Mouse (Mus musculus): ENCODE measurements at regions not wholly inside any gene's neighbourhood (a gene's known extent, or its start where the extent isn't known, plus 50 kb on each side); places are given as distances from the start of the nearest gene placed in this dataset.
"Not testable (repeated sequence)": the region's sequence is repeated elsewhere in the genome, so short reads cannot be mapped to it uniquely, and the experiment has no call there.

GRCm38 (mm10) chr13:18651658-18652057 lies 65.4 kb upstream of the Vps41 start:
- DNase-seq (ENCODE audit: inconsistent ontology term), result no peak

- DNase-seq (ENCODE audit: inconsistent ontology term), result no peak
Measured at GRCm38 (mm10) chr13:18614763-18615616, 102.1 kb upstream of the Vps41 start.

GRCm38 (mm10) chr13:18580718-18581550 lies 136.2 kb upstream of the Vps41 start:
- no peak for DNase-seq (ENCODE audit: inconsistent ontology term)

DNA sequence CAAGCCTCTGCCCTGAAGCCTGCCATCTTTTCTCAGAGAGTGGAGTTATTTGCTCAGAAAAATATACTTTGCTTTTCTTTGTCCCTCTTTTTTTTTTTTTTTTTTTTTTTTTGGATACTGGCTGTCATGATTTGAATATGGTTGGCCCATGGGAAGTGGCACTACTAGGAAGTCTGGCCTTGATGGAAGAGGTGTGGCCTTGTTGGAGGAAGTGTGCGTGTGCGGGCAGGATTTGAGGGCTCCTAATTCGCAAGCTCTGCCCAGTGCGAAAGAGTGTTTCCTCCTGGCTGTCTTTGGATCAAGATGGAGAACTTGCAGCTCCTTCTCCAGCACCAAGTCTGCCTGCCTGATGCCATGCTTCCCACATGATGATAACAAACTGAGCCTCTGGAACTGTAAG lies 141.1 kb upstream of the Vps41 start:
- no peak for DNase-seq (ENCODE audit: inconsistent ontology term)

DNA sequence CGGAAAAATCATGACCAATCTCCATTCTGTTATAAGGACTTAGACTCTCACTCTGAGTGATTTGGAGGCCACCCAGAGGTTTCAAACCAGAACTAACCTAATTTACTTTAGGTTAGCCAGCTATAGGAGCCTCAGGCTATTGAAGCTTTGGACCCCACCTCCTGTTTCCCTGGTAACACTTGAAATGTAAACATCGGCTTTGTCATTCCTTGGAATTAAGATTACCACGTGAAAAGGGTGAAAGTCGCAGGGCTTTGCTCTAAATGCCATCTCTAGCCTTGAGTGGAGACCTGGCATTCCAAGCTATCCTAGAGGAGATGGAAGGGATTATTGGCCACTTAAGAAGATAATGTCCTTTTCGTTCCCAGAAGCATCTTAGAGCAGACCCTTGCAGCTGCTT lies 141.5 kb upstream of the Vps41 start:
- no peak for DNase-seq (ENCODE audit: inconsistent ontology term)

- DNase-seq (ENCODE audit: inconsistent ontology term), result not testable (repeated sequence)
Measured at GRCm38 (mm10) chr13:18542032-18542431, 144.5 kb upstream of the Pou6f2 start.

DNA sequence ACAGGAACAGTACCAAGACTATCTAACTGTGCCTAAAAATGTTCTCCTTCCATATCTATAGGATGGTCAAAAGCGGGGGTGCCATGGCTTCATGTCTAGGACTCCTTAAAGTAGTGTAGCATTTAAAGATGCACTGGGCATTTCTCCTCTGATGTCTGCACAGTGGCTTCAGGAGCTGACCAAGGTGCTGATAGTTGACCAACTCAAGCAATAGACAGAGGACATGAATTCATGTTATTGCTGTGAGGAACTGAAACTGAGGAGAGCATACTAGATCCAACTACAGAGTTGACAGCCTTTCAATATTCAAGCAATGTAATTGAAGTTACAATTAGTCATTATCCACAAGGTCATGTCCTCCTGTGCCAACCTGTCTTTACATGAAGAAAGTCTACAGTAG lies 133.0 kb upstream of the Pou6f2 start:
- DNase-seq (ENCODE audit: inconsistent ontology term), result peak; percentile 3

DNA sequence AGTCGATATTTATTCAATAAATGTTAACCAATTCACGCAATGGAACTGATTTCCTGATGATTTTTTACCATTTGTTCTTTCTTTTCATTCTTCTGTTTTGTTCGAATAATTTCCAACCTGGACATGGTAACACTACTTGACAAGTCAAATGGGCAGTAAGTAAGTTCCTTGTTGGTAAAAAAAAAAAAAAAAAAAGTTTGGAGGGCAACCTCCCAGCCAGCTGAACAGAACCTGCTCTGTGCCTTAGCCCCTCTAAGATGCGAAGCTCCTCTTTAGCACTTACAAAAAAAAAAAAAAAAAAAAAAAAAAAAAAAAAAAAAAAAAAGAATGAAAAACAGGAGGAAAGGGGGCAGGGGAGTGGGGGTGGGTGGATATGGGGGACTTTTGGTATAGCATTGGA lies 100.7 kb upstream of the Pou6f2 start:
- DNase-seq (ENCODE audit: inconsistent ontology term), result peak; percentile 3

DNA sequence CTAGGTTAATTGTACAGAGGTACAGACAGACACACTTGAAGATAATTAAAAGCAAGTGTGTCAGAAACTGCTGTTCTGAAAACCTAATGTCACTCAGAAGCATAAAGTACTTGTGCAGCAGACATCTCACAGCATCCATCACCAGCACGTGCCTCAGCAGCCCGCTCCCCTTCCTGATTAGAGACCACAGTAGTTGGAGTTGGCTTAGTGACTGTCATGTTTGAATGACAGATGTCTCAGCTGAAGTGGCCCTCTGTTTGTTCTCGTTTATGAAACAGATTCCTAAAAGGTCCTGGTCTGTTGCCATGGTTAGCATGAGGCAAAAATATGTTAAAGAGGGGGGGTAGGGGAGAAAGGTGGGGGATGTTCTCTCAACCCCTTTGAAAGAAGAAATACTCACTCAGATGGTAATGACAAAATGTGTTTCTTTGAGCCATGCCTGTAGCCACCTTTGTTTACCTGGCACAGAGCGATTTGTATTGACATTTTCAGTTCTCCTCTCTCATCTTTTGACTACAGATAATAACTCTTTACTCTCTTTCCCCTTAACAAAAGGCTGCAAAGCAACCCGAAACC lies 100.2 kb upstream of the Pou6f2 start:
- no peak for DNase-seq (ENCODE audit: inconsistent ontology term)

- no peak for DNase-seq (ENCODE audit: inconsistent ontology term)
Measured at GRCm38 (mm10) chr13:18495021-18495811, 97.7 kb upstream of the Pou6f2 start.

GRCm38 (mm10) chr13:18485785-18486184 lies 88.3 kb upstream of the Pou6f2 start:
- DNase-seq (ENCODE audit: inconsistent ontology term), result not testable (repeated sequence)

DNA sequence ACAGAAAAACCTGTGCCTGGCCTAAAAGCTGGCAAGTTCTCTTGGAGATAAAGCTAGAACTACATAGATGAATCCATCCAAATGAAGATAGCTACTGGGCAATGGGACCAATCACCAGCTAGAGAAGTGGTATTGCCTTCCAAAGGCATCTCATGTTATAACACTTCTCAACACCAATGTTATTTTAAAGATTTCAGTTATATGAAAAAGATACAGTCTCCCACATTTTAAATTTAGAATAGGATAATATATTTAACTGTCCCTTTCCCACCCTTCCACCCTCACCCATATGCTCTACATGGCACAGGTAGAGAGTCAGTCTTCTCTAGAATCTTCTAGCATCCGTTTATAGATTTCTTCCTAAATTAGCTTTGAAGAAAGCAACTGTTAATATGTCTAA lies 87.6 kb upstream of the Pou6f2 start:
- DNase-seq (ENCODE audit: inconsistent ontology term), result no peak

DNA sequence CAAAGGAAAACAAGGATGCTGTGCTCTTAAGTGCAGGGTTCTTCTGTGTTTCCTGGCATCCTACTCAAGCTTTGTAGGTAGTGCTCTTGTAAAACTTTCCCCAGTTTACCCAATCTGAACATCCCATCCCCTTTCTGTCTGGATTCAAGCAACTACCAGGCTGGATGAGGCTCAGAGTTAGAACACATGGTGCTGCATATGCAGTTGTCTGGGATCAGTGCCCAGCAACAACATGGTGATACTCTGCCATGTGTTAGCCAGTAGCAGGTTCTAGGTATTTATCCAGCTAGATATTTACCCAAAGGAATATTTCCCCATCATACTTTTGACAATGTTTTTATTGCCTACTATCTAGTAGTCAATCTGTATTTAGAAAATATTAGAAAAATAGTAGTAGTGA lies 78.8 kb upstream of the Pou6f2 start:
- DNase-seq (ENCODE audit: inconsistent ontology term), result no peak

DNA sequence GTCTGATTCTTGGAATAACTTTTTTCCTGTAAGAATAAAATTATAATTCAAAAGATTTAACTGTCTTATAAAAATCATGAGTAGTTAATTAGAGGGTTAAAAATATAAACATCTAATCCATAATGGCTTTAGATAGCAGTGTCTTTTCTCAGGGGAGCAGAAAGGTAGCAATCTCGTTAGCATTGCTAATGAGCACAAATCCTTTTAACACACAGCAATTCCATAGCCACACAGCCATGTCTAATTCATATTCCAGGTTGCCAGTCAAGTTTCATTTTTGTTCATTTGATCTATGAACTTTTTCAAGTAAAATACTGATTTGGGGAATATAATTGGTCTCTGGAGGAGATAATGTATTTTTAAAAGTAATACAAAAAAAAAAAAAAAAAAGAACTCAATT lies 74.0 kb upstream of the Pou6f2 start:
- no peak for DNase-seq (ENCODE audit: inconsistent ontology term)

- no peak for DNase-seq (ENCODE audit: inconsistent ontology term)
Measured at GRCm38 (mm10) chr13:18465921-18466320, 68.4 kb upstream of the Pou6f2 start.

DNA sequence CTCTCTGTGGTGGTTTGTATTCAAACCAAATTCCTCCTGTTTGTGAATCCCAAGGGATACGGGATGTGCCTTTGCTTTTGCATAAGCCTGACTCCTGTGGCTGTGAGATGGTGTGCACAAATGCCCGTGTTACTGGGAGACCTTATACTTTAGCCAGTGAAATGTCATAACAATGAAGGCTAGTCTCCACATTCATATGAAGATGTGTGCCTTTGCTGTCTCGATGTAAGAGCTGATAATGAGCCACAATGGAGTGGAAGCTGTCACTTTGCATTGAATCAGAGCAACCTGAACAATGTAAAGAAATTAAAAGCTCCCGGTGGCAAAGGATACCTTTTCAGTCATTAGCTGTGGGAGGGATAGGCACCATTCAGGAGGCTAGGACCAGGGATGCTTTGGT lies 64.7 kb upstream of the Pou6f2 start:
- no peak for DNase-seq (ENCODE audit: inconsistent ontology term)

- peak; percentile 1 for DNase-seq (ENCODE audit: inconsistent ontology term)
Measured at GRCm38 (mm10) chr13:18457337-18458236, 60.1 kb upstream of the Pou6f2 start.
